Mouse (Mus musculus): ENCODE data around the gene Srrd. TPM values are rescaled to one million over a fixed set of nuclear protein-coding genes. Genes with fewer than 3 reads are reported as not detected.
A peak's percentile ranks its signal among the peaks of the same experiment; 100 is the strongest.

Gene Srrd
- polyA plus RNA-seq, 1 experiment from 2014 or later, result 56.0 TPM

GRCm38 (mm10) chr5:112367338-112367737 is 24.5 kb upstream of the Srrd start:
- ATAC-seq (ENCODE audit: insufficient number of reproducible peaks, low FRiP score, low TSS enrichment, low read depth), result no peak

GRCm38 (mm10) chr5:112366879-112367278 is 24.0 kb upstream of the Srrd start:
- WGBS, result 93% methylated on average over 6 of the region's 6 CpGs
- no peak overlapping the region for H3K4me3 ChIP-seq (ENCODE audit: low read depth, low read length)
- no peak for ATAC-seq (ENCODE audit: insufficient number of reproducible peaks, low FRiP score, low TSS enrichment, low read depth)

More at GRCm38 (mm10) chr5:112367338-112367737, 24.5 kb upstream of the Srrd start:
- Histone ChIP-seq H3K36me3 (ENCODE audit: control insufficient read depth, insufficient read depth, low read length) (peaks cover 21% of the 10 kb centered on the region), H3K27ac (replicated peaks; ENCODE audit: low read depth, low read length) (no peak overlapping the region), H3K4me2 (ENCODE audit: low read depth, severe bottlenecking) (no peak overlapping the region), H3K9ac (ENCODE audit: low read length) (no peak overlapping the region), H3K4me1 (ENCODE audit: control insufficient read depth, insufficient read depth, low read length) (peaks cover 3% of the 10 kb centered on the region; the same call in 1 of the 2 replicates), H3K4me3 (ENCODE audit: low read depth, low read length) (no peak overlapping the region), H3K27me3 (ENCODE audit: control insufficient read depth, insufficient read depth, low read length) (no peaks in the 10 kb centered on the region), H3K9me3 (ENCODE audit: control insufficient read depth, low read length) (no peaks in the 10 kb centered on the region)
- WGBS, result 90% methylated on average over 4 of the region's 4 CpGs
- no peak for DNase-seq (ENCODE audit: low spot score)

GRCm38 (mm10) chr5:112364184-112364797 is 21.5 kb upstream of the Srrd start:
- no peaks in the 10 kb centered on the region for H3K9me3 ChIP-seq (ENCODE audit: control insufficient read depth, low read length)
- no peak overlapping the region for H3K9ac ChIP-seq (ENCODE audit: low read length)
- no peak overlapping the region for H3K4me2 ChIP-seq (ENCODE audit: low read depth, severe bottlenecking)
- ATAC-seq (ENCODE audit: insufficient number of reproducible peaks, low FRiP score, low TSS enrichment, low read depth) (peak; percentile 67; the same call in 1 of the 2 replicates), DNase-seq (ENCODE audit: low spot score) (peak; percentile 31)
- H3K27me3 ChIP-seq (ENCODE audit: control insufficient read depth, insufficient read depth, low read length), result no peaks in the 10 kb centered on the region
- WGBS, result 32% methylated on average over 10 of the region's 10 CpGs
- peaks cover 3% of the 10 kb centered on the region; the same call in 1 of the 2 replicates for H3K4me1 ChIP-seq (ENCODE audit: control insufficient read depth, insufficient read depth, low read length)
- no peak overlapping the region for H3K4me3 ChIP-seq (ENCODE audit: low read depth, low read length)
- peaks cover 17% of the 10 kb centered on the region for H3K36me3 ChIP-seq (ENCODE audit: control insufficient read depth, insufficient read depth, low read length)
- peak overlapping the region; percentile 65 for H3K27ac ChIP-seq (replicated peaks; ENCODE audit: low read depth, low read length)

More at GRCm38 (mm10) chr5:112366879-112367278, 24.0 kb upstream of the Srrd start:
- no peak for DNase-seq (ENCODE audit: low spot score)
- Histone ChIP-seq H3K9ac (ENCODE audit: low read length) (no peak overlapping the region), H3K27me3 (ENCODE audit: control insufficient read depth, insufficient read depth, low read length) (no peaks in the 10 kb centered on the region), H3K27ac (replicated peaks; ENCODE audit: low read depth, low read length) (no peak overlapping the region), H3K4me1 (ENCODE audit: control insufficient read depth, insufficient read depth, low read length) (peaks cover 3% of the 10 kb centered on the region; the same call in 1 of the 2 replicates), H3K36me3 (ENCODE audit: control insufficient read depth, insufficient read depth, low read length) (peaks cover 23% of the 10 kb centered on the region), H3K9me3 (ENCODE audit: control insufficient read depth, low read length) (no peaks in the 10 kb centered on the region), H3K4me2 (ENCODE audit: low read depth, severe bottlenecking) (no peak overlapping the region)

GRCm38 (mm10) chr5:112360077-112360476 is 17.2 kb upstream of the Srrd start:
- WGBS, result 65% methylated on average over 3 of the region's 3 CpGs
- no peak for ATAC-seq (ENCODE audit: insufficient number of reproducible peaks, low FRiP score, low TSS enrichment, low read depth)
- DNase-seq (ENCODE audit: low spot score), result no peak
- H3K4me3 ChIP-seq (ENCODE audit: low read depth, low read length), result no peak overlapping the region
- H3K9me3 ChIP-seq (ENCODE audit: control insufficient read depth, low read length), result no peaks in the 10 kb centered on the region
- H3K4me1 ChIP-seq (ENCODE audit: control insufficient read depth, insufficient read depth, low read length), result peaks cover 3% of the 10 kb centered on the region; the same call in 1 of the 2 replicates
- H3K36me3 ChIP-seq (ENCODE audit: control insufficient read depth, insufficient read depth, low read length), result peaks cover 11% of the 10 kb centered on the region
- no peak overlapping the region for H3K4me2 ChIP-seq (ENCODE audit: low read depth, severe bottlenecking)
- H3K9ac ChIP-seq (ENCODE audit: low read length), result no peak overlapping the region
- no peaks in the 10 kb centered on the region for H3K27me3 ChIP-seq (ENCODE audit: control insufficient read depth, insufficient read depth, low read length)
- H3K27ac ChIP-seq (replicated peaks; ENCODE audit: low read depth, low read length), result no peak overlapping the region

DNA sequence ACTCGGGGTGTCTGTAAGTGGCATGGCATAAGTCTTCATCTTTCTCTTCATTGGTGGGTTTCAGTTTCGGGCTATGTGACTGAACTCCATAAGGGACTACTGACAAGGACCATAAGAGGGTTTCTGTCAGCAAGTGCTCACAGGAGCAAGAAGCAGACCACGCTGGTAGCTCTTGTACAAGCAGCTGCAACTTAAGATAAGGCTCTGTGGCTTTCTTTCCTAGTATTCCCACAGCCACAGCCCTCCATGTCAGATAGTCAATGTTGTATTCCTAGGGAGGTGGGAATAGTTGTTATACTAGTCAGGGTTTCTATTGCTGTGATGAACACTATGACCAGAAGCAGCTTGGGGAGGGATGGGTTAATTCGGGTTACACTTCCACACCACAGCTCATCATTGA is 16.7 kb upstream of the Srrd start:
- H3K4me1 ChIP-seq (ENCODE audit: control insufficient read depth, insufficient read depth, low read length), result no peaks in the 10 kb centered on the region
- H3K9ac ChIP-seq (ENCODE audit: low read length), result no peak overlapping the region
- no peak overlapping the region for H3K27ac ChIP-seq (replicated peaks; ENCODE audit: low read depth, low read length)
- no peak for DNase-seq (ENCODE audit: low spot score)
- no peaks in the 10 kb centered on the region for H3K27me3 ChIP-seq (ENCODE audit: control insufficient read depth, insufficient read depth, low read length)
- ATAC-seq (ENCODE audit: insufficient number of reproducible peaks, low FRiP score, low TSS enrichment, low read depth), result no peak
- H3K4me2 ChIP-seq (ENCODE audit: low read depth, severe bottlenecking), result no peak overlapping the region
- peaks cover 7% of the 10 kb centered on the region for H3K36me3 ChIP-seq (ENCODE audit: control insufficient read depth, insufficient read depth, low read length)
- no peak overlapping the region for H3K4me3 ChIP-seq (ENCODE audit: low read depth, low read length)
- WGBS, result 90% methylated on average over 4 of the region's 4 CpGs
- H3K9me3 ChIP-seq (ENCODE audit: control insufficient read depth, low read length), result no peaks in the 10 kb centered on the region

DNA sequence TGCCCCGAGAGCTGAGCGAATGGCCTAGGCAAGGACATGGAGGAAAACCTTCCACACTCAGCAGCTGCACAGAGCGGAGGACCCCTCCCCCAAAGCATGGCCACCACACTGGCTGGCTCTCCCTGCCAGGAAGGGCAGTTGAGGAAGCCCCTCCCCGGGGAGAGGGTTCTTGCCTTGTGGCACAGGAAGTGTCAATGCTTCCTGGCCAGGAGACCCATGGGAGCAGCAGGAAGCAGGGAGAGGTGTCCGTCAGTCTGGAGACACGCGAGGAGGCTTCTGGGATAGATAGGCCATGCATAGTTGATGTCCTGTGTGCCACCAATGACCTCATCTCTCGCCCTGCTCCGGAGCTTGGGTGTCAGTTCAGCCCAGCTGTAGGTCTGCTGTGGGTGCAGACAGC is 13.5 kb upstream of the Srrd start:
- H3K4me3 ChIP-seq (ENCODE audit: low read depth, low read length), result no peak overlapping the region
- H3K4me2 ChIP-seq (ENCODE audit: low read depth, severe bottlenecking), result no peak overlapping the region
- WGBS, result 94% methylated on average over 9 of the region's 9 CpGs
- DNase-seq (ENCODE audit: low spot score) (no peak), ATAC-seq (ENCODE audit: insufficient number of reproducible peaks, low FRiP score, low TSS enrichment, low read depth) (no peak)
- H3K9me3 ChIP-seq (ENCODE audit: control insufficient read depth, low read length), result no peaks in the 10 kb centered on the region
- no peaks in the 10 kb centered on the region for H3K27me3 ChIP-seq (ENCODE audit: control insufficient read depth, insufficient read depth, low read length)
- no peak overlapping the region for H3K9ac ChIP-seq (ENCODE audit: low read length)
- no peak overlapping the region for H3K27ac ChIP-seq (replicated peaks; ENCODE audit: low read depth, low read length)
- no peaks in the 10 kb centered on the region for H3K4me1 ChIP-seq (ENCODE audit: control insufficient read depth, insufficient read depth, low read length)
- peaks cover 5% of the 10 kb centered on the region for H3K36me3 ChIP-seq (ENCODE audit: control insufficient read depth, insufficient read depth, low read length)

DNA sequence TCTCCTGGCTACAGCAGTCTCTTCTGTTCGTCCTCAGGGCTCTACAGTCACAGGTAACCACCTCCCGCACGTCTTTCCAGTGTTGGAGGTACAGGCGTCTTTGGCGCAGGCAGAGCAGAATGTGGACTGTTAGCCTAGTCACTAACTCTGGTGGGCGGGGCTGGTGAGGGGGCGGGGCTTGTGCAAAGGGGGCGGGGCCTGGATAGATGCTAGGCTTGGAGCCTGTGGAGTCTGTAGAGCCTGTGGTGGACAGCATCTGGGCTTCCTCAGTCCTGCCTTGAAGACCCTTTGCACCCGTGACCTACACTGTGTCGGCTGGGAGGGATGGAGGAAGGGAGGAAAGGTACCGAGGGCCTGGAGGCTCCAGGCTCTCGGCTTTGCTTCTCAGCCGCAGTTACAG is 13.1 kb upstream of the Srrd start, which contains the start of gene Gm6583:
TSS of gene Gm6583 (minus strand) at position 124 of the 400 bp plus-strand sequence.
- Histone ChIP-seq H3K4me1 (ENCODE audit: control insufficient read depth, insufficient read depth, low read length) (no peaks in the 10 kb centered on the region), H3K27ac (replicated peaks; ENCODE audit: low read depth, low read length) (no peak within 1 kb of the TSS), H3K4me2 (ENCODE audit: low read depth, severe bottlenecking) (no peak within 1 kb of the TSS), H3K9me3 (ENCODE audit: control insufficient read depth, low read length) (no peaks in the 10 kb centered on the region), H3K9ac (ENCODE audit: low read length) (no peak within 1 kb of the TSS), H3K4me3 (ENCODE audit: low read depth, low read length) (no peak within 1 kb of the TSS), H3K36me3 (ENCODE audit: control insufficient read depth, insufficient read depth, low read length) (peaks cover 5% of the 10 kb centered on the region), H3K27me3 (ENCODE audit: control insufficient read depth, insufficient read depth, low read length) (no peaks in the 10 kb centered on the region)
- 64% methylated on average over 13 of the region's 13 CpGs for WGBS
- ATAC-seq (ENCODE audit: insufficient number of reproducible peaks, low FRiP score, low TSS enrichment, low read depth) (no peak), DNase-seq (ENCODE audit: low spot score) (no peak)

GRCm38 (mm10) chr5:112355493-112355892 is 12.7 kb upstream of the Srrd start:
- H3K9ac ChIP-seq (ENCODE audit: low read length), result no peak overlapping the region
- peaks cover 7% of the 10 kb centered on the region for H3K36me3 ChIP-seq (ENCODE audit: control insufficient read depth, insufficient read depth, low read length)
- no peak overlapping the region for H3K27ac ChIP-seq (replicated peaks; ENCODE audit: low read depth, low read length)
- ATAC-seq (ENCODE audit: insufficient number of reproducible peaks, low FRiP score, low TSS enrichment, low read depth) (no peak), DNase-seq (ENCODE audit: low spot score) (no peak)
- H3K9me3 ChIP-seq (ENCODE audit: control insufficient read depth, low read length), result no peaks in the 10 kb centered on the region
- 86% methylated on average over 6 of the region's 6 CpGs for WGBS
- H3K4me1 ChIP-seq (ENCODE audit: control insufficient read depth, insufficient read depth, low read length), result no peaks in the 10 kb centered on the region
- no peaks in the 10 kb centered on the region for H3K27me3 ChIP-seq (ENCODE audit: control insufficient read depth, insufficient read depth, low read length)
- H3K4me3 ChIP-seq (ENCODE audit: low read depth, low read length), result no peak overlapping the region
- H3K4me2 ChIP-seq (ENCODE audit: low read depth, severe bottlenecking), result no peak overlapping the region

DNA sequence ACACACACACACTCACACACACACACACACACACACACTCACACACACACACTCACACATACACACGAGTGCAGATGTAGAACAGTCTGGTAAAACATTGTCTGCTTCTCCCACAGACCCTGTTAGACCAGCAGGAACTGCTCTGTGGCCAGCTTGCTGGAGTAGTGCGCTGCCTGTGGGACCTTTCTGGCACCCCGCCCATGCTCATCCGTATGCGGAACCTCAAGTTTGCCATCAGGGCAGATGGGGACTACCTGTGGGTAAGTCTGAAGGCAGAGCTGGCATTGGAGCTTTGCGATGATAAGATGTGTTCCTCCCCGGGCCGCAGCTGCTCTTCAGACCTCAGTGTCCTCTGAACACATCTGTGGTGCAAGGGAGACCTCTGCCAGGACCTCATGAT is 6.3 kb upstream of the Srrd start:
- H3K27ac ChIP-seq (replicated peaks; ENCODE audit: low read depth, low read length), result no peak overlapping the region
- ATAC-seq (ENCODE audit: insufficient number of reproducible peaks, low FRiP score, low TSS enrichment, low read depth) (no peak), DNase-seq (ENCODE audit: low spot score) (no peak)
- no peaks in the 10 kb centered on the region for H3K4me1 ChIP-seq (ENCODE audit: control insufficient read depth, insufficient read depth, low read length)
- H3K27me3 ChIP-seq (ENCODE audit: control insufficient read depth, insufficient read depth, low read length), result no peaks in the 10 kb centered on the region
- H3K4me2 ChIP-seq (ENCODE audit: low read depth, severe bottlenecking), result no peak overlapping the region
- peaks cover 7% of the 10 kb centered on the region for H3K36me3 ChIP-seq (ENCODE audit: control insufficient read depth, insufficient read depth, low read length)
- no peak overlapping the region for H3K4me3 ChIP-seq (ENCODE audit: low read depth, low read length)
- no peak overlapping the region for H3K9ac ChIP-seq (ENCODE audit: low read length)
- no peaks in the 10 kb centered on the region for H3K9me3 ChIP-seq (ENCODE audit: control insufficient read depth, low read length)
- WGBS, result 94% methylated on average over 8 of the region's 8 CpGs
